Mouse (Mus musculus) fat pad, adult 2 months (tissue): ENCODE data around the gene Samd13.

Experiments
- DNase-seq: peaks from one replicate; pipeline ENCODE4 v3.0.0-alpha.2; 2011; ENCODE audit warnings: low read depth, low spot score; ENCODE audit errors: extremely low read depth

The Samd13 gene

GRCm38 (mm10) chr3:146675101-146675500 is 10.3 kb downstream of the Samd13 start:
- DNase-seq = no peak

GRCm38 (mm10) chr3:146671121-146671520 is 14.3 kb downstream of the Samd13 start:
- DNase-seq = no peak

GRCm38 (mm10) chr3:146661907-146662306 is 23.5 kb downstream of the Samd13 start:
- no peak for DNase-seq

GRCm38 (mm10) chr3:146661001-146661400 is 24.4 kb downstream of the Samd13 start:
- DNase-seq = no peak

- DNase-seq = no peak
Observed at GRCm38 (mm10) chr3:146659321-146659720, 26.1 kb downstream of the Samd13 start.

- DNase-seq = no peak
Observed at GRCm38 (mm10) chr3:146658061-146658639, 27.2 kb downstream of the Samd13 start.

GRCm38 (mm10) chr3:146657433-146657832 is 28.0 kb downstream of the Samd13 start:
- DNase-seq = no peak

- no peak for DNase-seq
Observed at GRCm38 (mm10) chr3:146655111-146655577, 30.2 kb downstream of the Samd13 start.

- DNase-seq = no peak
Observed at GRCm38 (mm10) chr3:146653692-146654091, 31.7 kb downstream of the Samd13 start.

GRCm38 (mm10) chr3:146652431-146652830 is 33.0 kb downstream of the Samd13 start:
- DNase-seq = no peak

GRCm38 (mm10) chr3:146651217-146651616 is 34.2 kb downstream of the Samd13 start, which contains the start of gene 4930503B20Rik:
TSS of gene 4930503B20Rik (minus strand) at chr3:146651317.
- DNase-seq = no peak

GRCm38 (mm10) chr3:146650716-146651115 is 34.7 kb downstream of the Samd13 start:
- DNase-seq = no peak

GRCm38 (mm10) chr3:146649311-146649894 is 36.0 kb downstream of the Samd13 start:
- no peak for DNase-seq

GRCm38 (mm10) chr3:146641818-146642427 is 43.5 kb downstream of the Samd13 start:
- no peak for DNase-seq

GRCm38 (mm10) chr3:146632506-146632905 is 52.9 kb downstream of the Samd13 start:
- no peak for DNase-seq

GRCm38 (mm10) chr3:146628227-146628982 is 57.0 kb downstream of the Samd13 start:
- DNase-seq = no peak

- no peak for DNase-seq
Observed at GRCm38 (mm10) chr3:146625766-146626165, 59.6 kb downstream of the Samd13 start.

GRCm38 (mm10) chr3:146621966-146622365 is 63.4 kb downstream of the Samd13 start:
- no peak for DNase-seq

- DNase-seq = no peak
Observed at GRCm38 (mm10) chr3:146620555-146621249, 64.7 kb downstream of the Samd13 start.

GRCm38 (mm10) chr3:146620101-146620500 is 65.3 kb downstream of the Samd13 start:
- no peak for DNase-seq

- DNase-seq = no peak
Observed at GRCm38 (mm10) chr3:146618357-146618756, 67.0 kb downstream of the Samd13 start.
